In genomic region chr11:66526046-66526980, GRCm38 (mm10) we compare ENCODE assay signal across 8 mouse cellular contexts. TPM values are rescaled to one million over a fixed set of nuclear protein-coding genes. Genes with fewer than 3 reads are reported as not detected.
DNase-seq lines count a peak whose midpoint lies in the region; ATAC-seq and TF ChIP-seq lines count a peak whose summit lies in the region.

No protein-coding gene starts in this region.

- peak overlapping the region; percentile 83 for H3K4me3 ChIP-seq in E14TG2a.4 (replicated peaks; ENCODE audit: low read length)
- peak overlapping the region; percentile 55 for H3K4me3 ChIP-seq in embryonic facial prominence, embryonic 13.5 days
- H3K4me3 ChIP-seq in hindbrain, embryonic 13.5 days, result peak overlapping the region; percentile 77
- peak overlapping the region; percentile 59 for H3K4me3 ChIP-seq in limb, embryonic 10.5 days

- peak overlapping the region; percentile 61 for H3K9ac ChIP-seq in embryonic facial prominence, embryonic 13.5 days
- H3K9ac ChIP-seq in hindbrain, embryonic 13.5 days, result peak overlapping the region; percentile 80

- TF ChIP-seq CTCF in E14TG2a.4 (conservative IDR thresholded peaks at IDR 0.05; ENCODE audit: low read length), result no peak

- H3K27me3 ChIP-seq in E14TG2a.4 (ENCODE audit: insufficient read depth, low read length), result peaks cover 87% of the 10 kb centered on the region
- H3K27me3 ChIP-seq in embryonic facial prominence, embryonic 13.5 days, result peaks cover 95% of the 10 kb centered on the region
- peaks cover 71% of the 10 kb centered on the region for H3K27me3 ChIP-seq in hindbrain, embryonic 13.5 days
- peaks cover 97% of the 10 kb centered on the region for H3K27me3 ChIP-seq in limb, embryonic 10.5 days (ENCODE audit: low read depth, poor library complexity, severe bottlenecking)

- peaks cover 13% of the 10 kb centered on the region for H3K9me3 ChIP-seq in E14TG2a.4 (ENCODE audit: low read length)
- no peaks in the 10 kb centered on the region for H3K9me3 ChIP-seq in embryonic facial prominence, embryonic 13.5 days
- no peaks in the 10 kb centered on the region for H3K9me3 ChIP-seq in hindbrain, embryonic 13.5 days
- H3K9me3 ChIP-seq in limb, embryonic 10.5 days (replicated peaks), result no peaks in the 10 kb centered on the region

- peak overlapping the region; percentile 98 for H3K4me2 ChIP-seq in embryonic facial prominence, embryonic 13.5 days
- peak overlapping the region; percentile 90 for H3K4me2 ChIP-seq in hindbrain, embryonic 13.5 days

- no peaks in the 10 kb centered on the region for H3K36me3 ChIP-seq in E14TG2a.4 (ENCODE audit: insufficient read depth, low read length)
- no peaks in the 10 kb centered on the region for H3K36me3 ChIP-seq in embryonic facial prominence, embryonic 13.5 days
- H3K36me3 ChIP-seq in hindbrain, embryonic 13.5 days, result no peaks in the 10 kb centered on the region
- no peaks in the 10 kb centered on the region for H3K36me3 ChIP-seq in limb, embryonic 10.5 days

- no peak overlapping the region for H3K27ac ChIP-seq in embryonic facial prominence, embryonic 13.5 days
- H3K27ac ChIP-seq in hindbrain, embryonic 13.5 days, result peak overlapping the region; percentile 76
- peak overlapping the region; percentile 46; the same call in 1 of the 2 replicates for H3K27ac ChIP-seq in limb, embryonic 10.5 days

- WGBS in embryonic facial prominence, embryonic 13.5 days, result under 1% methylated on average over 84 of the region's 126 CpGs
- WGBS in hindbrain, embryonic 13.5 days, result 1% methylated on average over 57 of the region's 126 CpGs
- WGBS in limb, embryonic 10.5 days, result 5% methylated on average over 121 of the region's 126 CpGs

- H3K4me1 ChIP-seq in E14TG2a.4 (replicated peaks; ENCODE audit: low read depth, low read length), result peaks cover 17% of the 10 kb centered on the region
- peaks cover 16% of the 10 kb centered on the region for H3K4me1 ChIP-seq in embryonic facial prominence, embryonic 13.5 days
- H3K4me1 ChIP-seq in hindbrain, embryonic 13.5 days (replicated peaks), result peaks cover 44% of the 10 kb centered on the region
- H3K4me1 ChIP-seq in limb, embryonic 10.5 days, result peaks cover 22% of the 10 kb centered on the region

- peak; percentile 47 to 55 for DNase-seq in cerebellum, postnatal 10 days
- DNase-seq in cerebellum, adult 11-12 months, result no peak
- peak; percentile 65 for DNase-seq in limb, embryonic 10.5 days (ENCODE audit: low spot score)
- peak; percentile 74 for DNase-seq in neural tube, embryonic 10.5 days (ENCODE audit: extremely low spot score, low spot score)

- no peak for ATAC-seq in embryonic facial prominence, embryonic 13.5 days (ENCODE audit: insufficient number of reproducible peaks, insufficient read depth, low FRiP score, low TSS enrichment, low read depth)
- peak; percentile 87 for ATAC-seq in hindbrain, embryonic 13.5 days (ENCODE audit: low FRiP score)
- no peak for ATAC-seq in monocyte, adult 5-6 weeks (replicated peaks; ENCODE audit: insufficient number of reproducible peaks, low FRiP score, low TSS enrichment, poor library complexity, severe bottlenecking)

RNA-seq across cellular contexts. Expression of gene Shisa6, which starts 0.5 kb away (rescaled TPM):
- polyA plus RNA-seq in embryonic facial prominence, embryonic 13.5 days (2015; fragmentation: Nextera tagmentation; extraction: Ambion mirVana), result 0.03 and 0.06 TPM in 2 replicates
- polyA plus RNA-seq in hindbrain, embryonic 13.5 days (2015; fragmentation: Nextera tagmentation; extraction: Ambion mirVana), result 3.1 and 4.0 TPM in 2 replicates
- polyA plus RNA-seq in limb, embryonic 10.5 days (2016; fragmentation: Nextera tagmentation; extraction: Ambion mirVana), result 0.03 and 0.26 TPM in 2 replicates
- total RNA-seq in monocyte, adult 5-6 weeks (2017), result not detected in 3 replicates
